Mouse (Mus musculus) midbrain, postnatal 0 days (tissue): ENCODE data around the gene Ehd4. TPM values are rescaled to one million over a fixed set of nuclear protein-coding genes. Genes with fewer than 3 reads are reported as not detected.

Experiments used
- ATAC-seq: fragments of 200-750 bp; cut with Nextera tagmentation; 2 replicates; pipeline ENCODE4 v1.8.0; 2017; ENCODE audit warnings: moderate number of reproducible peaks, mild to moderate bottlenecking, moderate TSS enrichment, moderate library complexity; ENCODE audit not compliant: low FRiP score
- DNase-seq: peaks from one replicate; pipeline ENCODE4 v3.0.0-alpha.2; 2015; ENCODE audit warnings: low spot score
- H3K27ac ChIP-seq: fragments of 300-500 bp; sonication (generic); 2 replicates; pipeline ENCODE4 v1.5.1; 2014; ENCODE audit warnings: low read depth, mild to moderate bottlenecking, low read length, mixed read lengths
- H3K27me3 ChIP-seq: fragments of 300-500 bp; sonication (generic); 2 replicates; pipeline ENCODE4 v1.6.1; 2014; ENCODE audit warnings: low read length, control low read depth, mixed read lengths; ENCODE audit not compliant: insufficient read depth
- H3K36me3 ChIP-seq: fragments of 300-500 bp; sonication (generic); 2 replicates; pipeline ENCODE4 v1.6.1; 2014; ENCODE audit warnings: low read length, control low read depth, mixed read lengths; ENCODE audit not compliant: insufficient read depth
- H3K4me1 ChIP-seq: fragments of 300-500 bp; sonication (generic); 2 replicates; pipeline ENCODE4 v1.6.1; 2014; ENCODE audit warnings: mild to moderate bottlenecking, control low read depth, antibody characterized with exemption, low read length, mixed read lengths; ENCODE audit not compliant: insufficient read depth
- H3K4me2 ChIP-seq: fragments of 300-500 bp; sonication (generic); 2 replicates; pipeline ENCODE4 v1.6.1; 2014; ENCODE audit warnings: low read depth, mild to moderate bottlenecking, low read length, mixed read lengths; ENCODE audit not compliant: poor library complexity, severe bottlenecking
- H3K4me3 ChIP-seq: fragments of 300-500 bp; sonication (generic); 2 replicates; pipeline ENCODE4 v1.5.1; 2014; ENCODE audit warnings: low read depth, mild to moderate bottlenecking, low read length, moderate library complexity
- H3K9ac ChIP-seq: fragments of 300-500 bp; sonication (generic); replicated peaks from 2 replicates; pipeline ENCODE4 v1.6.1; 2014; ENCODE audit warnings: mild to moderate bottlenecking, low read length, moderate library complexity, mixed read lengths; ENCODE audit not compliant: poor library complexity, severe bottlenecking
- H3K9me3 ChIP-seq: fragments of 300-500 bp; sonication (generic); 2 replicates; pipeline ENCODE4 v1.6.1; 2016; ENCODE audit warnings: low read length, control low read depth
- CTCF ChIP-seq: IDR thresholded peaks from 2 replicates; pipeline ENCODE4 v1.5.1; 2016; ENCODE audit warnings: antibody characterized with exemption, mild to moderate bottlenecking
- whole genome bisulfite sequencing: fragments of 180-500 bp; shearing (Covaris S2); extraction: QIAGEN DNeasy Blood & Tissue Kit; methylation state at CpG from one replicate; pipeline ENCODE4 v1.1.7; 2014; 5-methylcytosine and 5-hydroxymethylcytosine counted together
- polyA plus RNA-seq: library from polyadenylated mRNA; unstranded; fragments of >200 nt; fragmentation: Nextera tagmentation; extraction: Ambion mirVana; gene quantifications from 2 replicates; pipeline ENCODE4 v1.2.1, GENCODE M21; 2015
- total RNA-seq: library from RNA; depleted of rRNA; stranded (reverse); fragments of >200 nt; gene quantifications from 2 replicates; pipeline ENCODE4 v1.2.3, GENCODE M21; 2014

Ehd4 gene
- total and polyA plus RNA-seq, 2 experiments from 2014 or later, result 9.5 to 16.2 TPM

GRCm38 (mm10) chr2:120099263-120099662 lies 55.1 kb downstream of the Ehd4 start:
- no peak for TF ChIP-seq CTCF
- Histone ChIP-seq H3K9ac (no peak overlapping the region), H3K9me3 (no peaks in the 10 kb centered on the region), H3K4me3 (no peak overlapping the region), H3K27me3 (no peaks in the 10 kb centered on the region), H3K36me3 (no peaks in the 10 kb centered on the region), H3K27ac (no peak overlapping the region), H3K4me1 (no peaks in the 10 kb centered on the region), H3K4me2 (no peak overlapping the region)
- ATAC-seq (no peak), DNase-seq (no peak)
- 84% methylated on average over 4 of the region's 4 CpGs for WGBS

GRCm38 (mm10) chr2:120098781-120099202 lies 55.6 kb downstream of the Ehd4 start:
- DNase-seq, result no peak
- ATAC-seq, result no peak
- 72% methylated on average over 8 of the region's 8 CpGs for WGBS
- Histone ChIP-seq H3K27me3 (no peaks in the 10 kb centered on the region), H3K36me3 (no peaks in the 10 kb centered on the region), H3K27ac (no peak overlapping the region), H3K4me2 (no peak overlapping the region), H3K9me3 (no peaks in the 10 kb centered on the region), H3K9ac (no peak overlapping the region), H3K4me1 (no peaks in the 10 kb centered on the region), H3K4me3 (no peak overlapping the region)
- TF ChIP-seq CTCF, result no peak

GRCm38 (mm10) chr2:120097868-120098267 lies 56.5 kb downstream of the Ehd4 start:
- H3K9ac ChIP-seq, result no peak overlapping the region

GRCm38 (mm10) chr2:120096711-120097110 lies 57.7 kb downstream of the Ehd4 start:
- Histone ChIP-seq H3K9ac (no peak overlapping the region), H3K4me1 (no peaks in the 10 kb centered on the region), H3K4me2 (no peak overlapping the region), H3K36me3 (no peaks in the 10 kb centered on the region), H3K9me3 (no peaks in the 10 kb centered on the region), H3K27me3 (no peaks in the 10 kb centered on the region), H3K4me3 (no peak overlapping the region), H3K27ac (no peak overlapping the region)
- ATAC-seq, result no peak
- WGBS, result 92% methylated on average over 6 of the region's 6 CpGs
- no peak for DNase-seq
- no peak for TF ChIP-seq CTCF

More at GRCm38 (mm10) chr2:120097868-120098267, 56.5 kb downstream of the Ehd4 start:
- no peaks in the 10 kb centered on the region for H3K4me1 ChIP-seq
- DNase-seq (no peak), ATAC-seq (no peak)
- 80% methylated on average over 8 of the region's 8 CpGs for WGBS
- H3K4me2 ChIP-seq, result no peak overlapping the region
- no peaks in the 10 kb centered on the region for H3K36me3 ChIP-seq
- no peak overlapping the region for H3K4me3 ChIP-seq
- H3K9me3 ChIP-seq, result no peaks in the 10 kb centered on the region
- no peaks in the 10 kb centered on the region for H3K27me3 ChIP-seq
- no peak for TF ChIP-seq CTCF
- H3K27ac ChIP-seq, result no peak overlapping the region

- no peak for TF ChIP-seq CTCF
- ATAC-seq, result no peak
- WGBS, result 87% methylated on average over 8 of the region's 8 CpGs
- Histone ChIP-seq H3K36me3 (no peaks in the 10 kb centered on the region), H3K4me2 (no peak overlapping the region), H3K9me3 (no peaks in the 10 kb centered on the region), H3K27me3 (no peaks in the 10 kb centered on the region), H3K9ac (no peak overlapping the region), H3K27ac (no peak overlapping the region), H3K4me3 (no peak overlapping the region), H3K4me1 (no peaks in the 10 kb centered on the region)
- DNase-seq, result no peak
These were observed 58.2 kb downstream of the Ehd4 start for GRCm38 (mm10) chr2:120096191-120096590.

GRCm38 (mm10) chr2:120095171-120095570 lies 59.2 kb downstream of the Ehd4 start:
- no peaks in the 10 kb centered on the region for H3K9me3 ChIP-seq
- no peak for TF ChIP-seq CTCF
- H3K27me3 ChIP-seq, result no peaks in the 10 kb centered on the region
- DNase-seq (no peak), ATAC-seq (no peak)
- WGBS, result 96% methylated on average over 4 of the region's 4 CpGs
- no peak overlapping the region for H3K9ac ChIP-seq
- H3K4me2 ChIP-seq, result no peak overlapping the region
- H3K36me3 ChIP-seq, result no peaks in the 10 kb centered on the region
- no peak overlapping the region for H3K4me3 ChIP-seq
- no peaks in the 10 kb centered on the region for H3K4me1 ChIP-seq
- H3K27ac ChIP-seq, result no peak overlapping the region
